Mouse (Mus musculus) embryonic facial prominence, embryonic 10.5 days (tissue): Measurements from ENCODE around the gene Olfr1287. TPM values are rescaled to one million over a fixed set of nuclear protein-coding genes. Genes with fewer than 3 reads are reported as not detected.

ENCODE experiments used
- DNase-seq: peaks from one replicate; pipeline ENCODE4 v3.0.0-alpha.2; 2017; ENCODE audit warnings: low spot score
- H3K27ac ChIP-seq: fragments of 300-500 bp; sonication (generic); replicated peaks from 2 replicates; pipeline ENCODE4 v1.5.1; 2016; ENCODE audit warnings: mild to moderate bottlenecking
- H3K27me3 ChIP-seq: fragments of 300-500 bp; sonication (generic); replicated peaks from 2 replicates; pipeline ENCODE4 v1.6.1; 2016; ENCODE audit warnings: low read depth, mild to moderate bottlenecking; ENCODE audit not compliant: poor library complexity, severe bottlenecking
- H3K36me3 ChIP-seq: fragments of 300-500 bp; sonication (generic); replicated peaks from 2 replicates; pipeline ENCODE4 v1.6.1; 2016; ENCODE audit warnings: mild to moderate bottlenecking, moderate library complexity
- H3K4me1 ChIP-seq: fragments of 300-500 bp; sonication (generic); 2 replicates; pipeline ENCODE4 v1.6.1; 2016
- H3K4me3 ChIP-seq: fragments of 300-500 bp; sonication (generic); 2 replicates; pipeline ENCODE4 v1.5.1; 2016; ENCODE audit warnings: mild to moderate bottlenecking, moderate library complexity
- H3K9me3 ChIP-seq: fragments of 300-500 bp; sonication (generic); 2 replicates; pipeline ENCODE4 v1.6.1; 2016; ENCODE audit warnings: mild to moderate bottlenecking
- WGBS: fragments of 180-500 bp; shearing (Covaris S2); methylation state at CpG from one replicate; pipeline ENCODE4 v1.1.7; 2016; 5-methylcytosine and 5-hydroxymethylcytosine counted together
- polyA plus RNA-seq: library from polyadenylated mRNA; unstranded; fragments of >200 nt; fragmentation: Nextera tagmentation; extraction: Ambion mirVana; gene quantifications from 2 replicates; pipeline ENCODE4 v1.2.1, GENCODE M21; 2016

Olfr1287 gene
- polyA plus RNA-seq, result not detected in 2 replicates

DNA sequence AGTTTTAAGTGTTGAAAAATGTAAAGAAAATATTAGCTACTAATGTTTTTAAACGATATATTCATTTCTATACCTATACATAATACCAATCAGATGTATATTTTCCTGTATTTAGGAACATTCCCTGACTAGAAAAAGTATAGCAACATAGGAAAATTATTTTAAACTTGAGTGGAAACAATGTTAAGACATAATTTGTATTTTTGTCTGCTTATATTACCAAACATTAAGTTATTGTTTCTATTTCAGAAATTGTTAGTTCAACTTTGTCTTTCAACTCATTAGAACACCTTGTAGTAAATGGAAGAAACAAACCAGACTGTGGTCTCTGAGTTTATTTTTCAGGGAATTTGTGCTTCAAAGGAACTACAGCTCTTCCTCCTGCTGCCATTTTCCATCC lies at the start of gene Olfr1287:
Olfr1287 (plus strand) TSS at position 301 of the 400 bp plus-strand sequence.
- Histone ChIP-seq H3K4me3 (no peak within 1 kb of the TSS), H3K9me3 (no peaks in the 10 kb centered on the region), H3K27ac (no peak within 1 kb of the TSS), H3K4me1 (no peaks in the 10 kb centered on the region), H3K36me3 (no peaks in the 10 kb centered on the region), H3K27me3 (no peaks in the 10 kb centered on the region)
- DNase-seq, result no peak
- WGBS, result 68% methylated on average over 1 of the region's 1 CpGs

DNA sequence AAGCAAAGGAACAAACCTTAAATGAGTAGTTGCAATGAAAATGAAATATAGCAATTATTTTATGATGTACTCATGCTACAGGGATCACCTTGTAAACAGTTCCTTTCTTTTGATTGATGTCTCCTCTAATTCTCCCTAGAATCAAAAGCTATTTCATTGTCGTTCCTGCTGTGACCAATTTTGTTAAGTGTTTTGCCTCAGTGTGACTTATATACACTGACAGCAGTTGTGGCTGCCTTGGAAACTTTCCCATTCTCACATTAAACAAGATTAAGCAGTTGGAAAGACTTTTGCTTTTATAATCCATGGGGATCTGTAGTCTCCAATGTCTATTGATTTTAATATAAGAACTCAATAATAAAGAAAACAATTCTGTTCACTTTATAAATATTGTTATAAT lies 26.0 kb upstream of the Olfr1287 start, which contains the start of gene Olfr1286:
Olfr1286 (minus strand) TSS at position 185 of the 400 bp plus-strand sequence.
- DNase-seq, result no peak
- H3K4me1 ChIP-seq, result no peaks in the 10 kb centered on the region
- H3K9me3 ChIP-seq, result 0 out of 2 replicates have a peak, but pooled peaks cover 3% of the 10 kb centered on the region
- no peaks in the 10 kb centered on the region for H3K27me3 ChIP-seq
- no peaks in the 10 kb centered on the region for H3K36me3 ChIP-seq
- WGBS, result 75% methylated on average over 1 of the region's 1 CpGs
- H3K27ac ChIP-seq, result no peak within 1 kb of the TSS
- no peak within 1 kb of the TSS for H3K4me3 ChIP-seq

DNA sequence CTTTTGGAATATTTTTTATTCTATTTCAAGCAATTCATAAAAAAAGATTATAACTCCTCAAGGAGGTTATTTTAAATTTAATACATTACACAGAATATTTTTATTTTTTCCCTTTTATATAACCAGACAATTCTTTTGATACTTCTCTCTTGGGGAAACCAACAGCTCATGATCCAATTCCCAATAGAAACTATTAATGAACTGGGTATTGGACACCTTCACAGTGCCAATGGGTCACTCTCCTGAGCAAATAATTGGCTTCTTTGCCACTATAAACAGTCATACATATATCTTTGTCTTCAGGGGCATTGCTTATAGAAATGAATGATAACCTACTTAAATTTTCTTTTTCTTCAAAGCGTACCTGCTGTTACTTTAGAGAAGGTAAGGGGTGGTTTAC lies 24.9 kb downstream of the Olfr1287 start, which contains the start of gene Olfr1288:
Olfr1288 (plus strand) TSS at position 301 of the 400 bp plus-strand sequence.
- no peaks in the 10 kb centered on the region for H3K4me1 ChIP-seq
- no peaks in the 10 kb centered on the region for H3K36me3 ChIP-seq
- H3K9me3 ChIP-seq, result no peaks in the 10 kb centered on the region
- H3K27me3 ChIP-seq, result no peaks in the 10 kb centered on the region
- 97% methylated on average over 1 of the region's 1 CpGs for WGBS
- H3K4me3 ChIP-seq, result no peak within 1 kb of the TSS
- no peak within 1 kb of the TSS for H3K27ac ChIP-seq
- no peak for DNase-seq

DNA sequence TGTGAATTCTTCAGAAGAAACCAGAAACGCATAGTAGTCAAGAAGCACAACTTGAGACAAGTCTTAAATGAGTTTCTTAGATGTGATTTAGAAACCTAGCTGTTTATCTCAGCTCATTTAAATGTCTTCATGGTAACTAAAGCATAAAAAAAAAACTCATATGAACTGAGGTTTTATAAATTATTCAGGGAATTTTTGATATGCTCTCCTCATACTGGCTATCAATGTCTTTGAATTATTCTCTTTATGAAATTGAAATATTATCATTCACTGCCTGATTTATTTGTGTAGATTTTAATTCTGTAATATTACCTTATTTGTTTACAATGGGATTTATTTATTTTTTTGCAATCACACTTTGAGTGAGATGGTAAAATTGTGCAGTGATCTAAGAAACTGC lies 31.6 kb downstream of the Olfr1287 start, which contains the start of gene Olfr1289:
Olfr1289 (plus strand) TSS at position 301 of the 400 bp plus-strand sequence.
- no peak for DNase-seq
- H3K9me3 ChIP-seq, result no peaks in the 10 kb centered on the region
- no peaks in the 10 kb centered on the region for H3K27me3 ChIP-seq
- H3K4me1 ChIP-seq, result no peaks in the 10 kb centered on the region
- no peak within 1 kb of the TSS for H3K4me3 ChIP-seq
- no peaks in the 10 kb centered on the region for H3K36me3 ChIP-seq
- no peak within 1 kb of the TSS for H3K27ac ChIP-seq
- 86% methylated on average over 1 of the region's 1 CpGs for WGBS

DNA sequence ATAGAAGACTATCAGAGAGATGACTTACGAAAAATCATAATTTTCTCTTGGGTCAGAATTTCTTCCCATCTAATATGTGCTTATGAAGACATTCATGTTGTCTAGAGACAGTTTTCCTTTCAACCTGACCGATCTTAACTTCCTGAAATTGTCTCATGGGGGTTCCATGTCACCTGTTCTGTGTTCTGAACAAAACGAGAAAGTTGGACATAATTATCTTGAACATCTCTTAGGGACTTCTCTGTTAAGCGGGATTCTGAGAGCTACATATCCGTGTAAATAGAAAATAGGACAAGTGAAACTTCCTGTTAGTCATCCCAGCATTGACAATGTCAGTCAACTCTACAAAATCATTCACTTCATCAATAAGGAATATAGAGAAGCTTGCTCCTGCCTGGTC lies 44.8 kb downstream of the Olfr1287 start, which contains the start of gene Olfr1290:
Olfr1290 (minus strand) TSS at position 101 of the 400 bp plus-strand sequence.
- WGBS, result 81% methylated on average over 5 of the region's 5 CpGs
- Histone ChIP-seq H3K9me3 (no peaks in the 10 kb centered on the region), H3K27me3 (no peaks in the 10 kb centered on the region), H3K4me1 (no peaks in the 10 kb centered on the region), H3K4me3 (no peak within 1 kb of the TSS), H3K36me3 (no peaks in the 10 kb centered on the region), H3K27ac (no peak within 1 kb of the TSS)
- DNase-seq, result no peak

DNA sequence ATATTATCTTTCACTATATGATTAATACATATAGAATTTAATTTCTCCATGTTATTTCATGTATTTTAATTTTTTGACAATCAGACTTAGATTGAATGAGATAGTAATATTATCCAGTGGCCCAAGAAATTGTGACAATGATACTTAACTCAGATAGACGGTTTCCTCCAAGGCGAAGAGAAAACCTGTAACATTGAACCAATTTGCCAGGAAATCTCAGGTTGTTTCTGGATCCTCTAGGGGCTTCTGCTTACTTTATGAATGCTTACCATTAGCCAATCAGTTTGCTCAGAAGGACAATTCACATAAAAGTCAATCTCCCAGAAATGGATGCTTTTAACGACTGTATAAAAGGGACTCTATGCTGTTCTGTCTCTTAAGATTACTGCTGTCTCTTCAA lies 47.9 kb downstream of the Olfr1287 start, which contains the start of gene Olfr1291-ps1:
Olfr1291-ps1 (plus strand) TSS at position 301 of the 400 bp plus-strand sequence.
- no peak for DNase-seq
- no peak within 1 kb of the TSS for H3K27ac ChIP-seq
- no peak within 1 kb of the TSS for H3K4me3 ChIP-seq
- no peaks in the 10 kb centered on the region for H3K36me3 ChIP-seq
- no peaks in the 10 kb centered on the region for H3K4me1 ChIP-seq
- no peaks in the 10 kb centered on the region for H3K9me3 ChIP-seq
- no peaks in the 10 kb centered on the region for H3K27me3 ChIP-seq
- 90% methylated on average over 3 of the region's 3 CpGs for WGBS

Other genes with a start within 250 kb of the Olfr1287 start
- gene 4930430A15Rik, start 219.5 kb upstream of the Olfr1287 start, polyA plus RNA-seq, result not detected in 2 replicates
- gene Olfr1275, start 213.9 kb upstream of the Olfr1287 start, polyA plus RNA-seq, result not detected in 2 replicates
- gene Olfr1276, start 194.6 kb upstream of the Olfr1287 start, polyA plus RNA-seq, result not detected in 2 replicates
- not detected in 2 replicates for gene Olfr1277, start 175.0 kb upstream of the Olfr1287 start, polyA plus RNA-seq
- gene Olfr1278, start 159.0 kb upstream of the Olfr1287 start, polyA plus RNA-seq, result not detected in 2 replicates
- not detected in 2 replicates for gene Olfr1279, start 148.5 kb upstream of the Olfr1287 start, polyA plus RNA-seq
- not detected in 2 replicates for gene Olfr1280, start 135.1 kb upstream of the Olfr1287 start, polyA plus RNA-seq
- gene Olfr1281, start 122.6 kb upstream of the Olfr1287 start, polyA plus RNA-seq, result not detected in 2 replicates
- gene Olfr1282, start 113.1 kb upstream of the Olfr1287 start, polyA plus RNA-seq, result not detected in 2 replicates
- gene Olfr1283, start 82.4 kb upstream of the Olfr1287 start, polyA plus RNA-seq, result not detected in 2 replicates
- not detected in 2 replicates for gene Olfr1284, start 73.6 kb upstream of the Olfr1287 start, polyA plus RNA-seq
- gene Olfr1286, start 26.0 kb upstream of the Olfr1287 start, polyA plus RNA-seq, result not detected in 2 replicates
- not detected in 2 replicates for gene Olfr1288, start 25.0 kb downstream of the Olfr1287 start, polyA plus RNA-seq
- gene Olfr1289, start 31.7 kb downstream of the Olfr1287 start, polyA plus RNA-seq, result not detected in 2 replicates
- not detected in 2 replicates for gene Olfr1290, start 44.7 kb downstream of the Olfr1287 start, polyA plus RNA-seq
- gene Olfr1291-ps1, start 48.0 kb downstream of the Olfr1287 start, polyA plus RNA-seq, result not detected in 2 replicates
- not detected in 2 replicates for gene Olfr1293-ps, start 76.1 kb downstream of the Olfr1287 start, polyA plus RNA-seq
- gene Olfr1294, start 91.1 kb downstream of the Olfr1287 start, polyA plus RNA-seq, result not detected in 2 replicates
- not detected in 2 replicates for gene Olfr1295, start 120.5 kb downstream of the Olfr1287 start, polyA plus RNA-seq
- not detected in 2 replicates for gene Olfr1297, start 177.4 kb downstream of the Olfr1287 start, polyA plus RNA-seq
- gene Olfr1298, start 200.1 kb downstream of the Olfr1287 start, polyA plus RNA-seq, result not detected in 2 replicates
- gene Olfr1299, start 212.3 kb downstream of the Olfr1287 start, polyA plus RNA-seq, result not detected in 2 replicates